Mouse (Mus musculus): Measurements from ENCODE around the gene Cers5. TPM values are rescaled to one million over a fixed set of nuclear protein-coding genes. Genes with fewer than 3 reads are reported as not detected.

Cers5 gene
- polyA plus RNA-seq, 1 experiment = 44.5 TPM

- H3K4me1 ChIP-seq (ENCODE audit: control insufficient read depth, insufficient read depth, low read length) = peaks cover 5% of the 10 kb centered on the region
- TF ChIP-seq POLR2A (IDR thresholded peaks at IDR 0.05; ENCODE audit: extremely low read depth, insufficient read depth, low read length) (no peak), CTCF (IDR thresholded peaks at IDR 0.05; ENCODE audit: extremely low read depth, insufficient read depth, low read length) (no peak)
- no peak overlapping the region for H3K4me3 ChIP-seq (ENCODE audit: insufficient read depth, low read length)
- H3K27ac ChIP-seq (ENCODE audit: insufficient read depth, low read length) = no peak overlapping the region
Observed at GRCm38 (mm10) chr15:99691976-99692375, 80.7 kb downstream of the Cers5 start.

- Histone ChIP-seq H3K4me3 (ENCODE audit: insufficient read depth, low read length) (no peak overlapping the region), H3K4me1 (ENCODE audit: control insufficient read depth, insufficient read depth, low read length) (peaks cover 5% of the 10 kb centered on the region)
- no peak for TF ChIP-seq CTCF (IDR thresholded peaks at IDR 0.05; ENCODE audit: extremely low read depth, insufficient read depth, low read length)
- TF ChIP-seq POLR2A (IDR thresholded peaks at IDR 0.05; ENCODE audit: extremely low read depth, insufficient read depth, low read length) = no peak
Observed at GRCm38 (mm10) chr15:99690924-99691323, 81.8 kb downstream of the Cers5 start.

GRCm38 (mm10) chr15:99688712-99689111 is 84.0 kb downstream of the Cers5 start:
- Histone ChIP-seq H3K27ac (ENCODE audit: insufficient read depth, low read length) (no peak overlapping the region), H3K4me1 (ENCODE audit: control insufficient read depth, insufficient read depth, low read length) (peaks cover 3% of the 10 kb centered on the region), H3K4me3 (ENCODE audit: insufficient read depth, low read length) (no peak overlapping the region)
- peak; percentile 90 for TF ChIP-seq CTCF (IDR thresholded peaks at IDR 0.05; ENCODE audit: extremely low read depth, insufficient read depth, low read length)
- no peak for TF ChIP-seq POLR2A (IDR thresholded peaks at IDR 0.05; ENCODE audit: extremely low read depth, insufficient read depth, low read length)

More at GRCm38 (mm10) chr15:99690924-99691323, 81.8 kb downstream of the Cers5 start:
- no peak overlapping the region for H3K27ac ChIP-seq (ENCODE audit: insufficient read depth, low read length)

Other genes starting within 250 kb of the Cers5 start
- gene Faim2, start 244.7 kb downstream of the Cers5 start, polyA plus RNA-seq (2012; rRNA removed) = 162 and 172 TPM in 2 replicates
- 0.09 and 0.21 TPM in 2 replicates for gene Aqp2, start 193.8 kb downstream of the Cers5 start, polyA plus RNA-seq (2012; rRNA removed)
- gene Aqp5, start 182.1 kb downstream of the Cers5 start, polyA plus RNA-seq (2012; rRNA removed) = 0.40 and 0.58 TPM in 2 replicates
- gene Aqp6, start 171.5 kb downstream of the Cers5 start, polyA plus RNA-seq (2012; rRNA removed) = 0.46 and 0.62 TPM in 2 replicates
- gene Racgap1, start 121.2 kb downstream of the Cers5 start, polyA plus RNA-seq (2012; rRNA removed) = 10.3 and 13.3 TPM in 2 replicates
- gene Asic1, start 102.5 kb downstream of the Cers5 start, polyA plus RNA-seq (2012; rRNA removed) = 54.1 and 59.0 TPM in 2 replicates
- gene Smarcd1, start 70.8 kb downstream of the Cers5 start, polyA plus RNA-seq (2012; rRNA removed) = 150 and 157 TPM in 2 replicates
- gene Gm17349, start 67.4 kb downstream of the Cers5 start, polyA plus RNA-seq (2012; rRNA removed) = 1.3 and 1.8 TPM in 2 replicates
- 55.3 and 60.4 TPM in 2 replicates for gene Gpd1, start 55.4 kb downstream of the Cers5 start, polyA plus RNA-seq (2012; rRNA removed)
- gene Cox14, start 47.3 kb downstream of the Cers5 start, polyA plus RNA-seq (2012; rRNA removed) = 226 and 237 TPM in 2 replicates
- 12.1 and 12.4 TPM in 2 replicates for gene Lima1, start 102.6 kb upstream of the Cers5 start, polyA plus RNA-seq (2012; rRNA removed)
- gene Fam186a, start 194.2 kb upstream of the Cers5 start, polyA plus RNA-seq (2012; rRNA removed) = 0.04 TPM in 2 replicates
- gene Larp4, start 197.2 kb upstream of the Cers5 start, polyA plus RNA-seq (2012; rRNA removed) = 22.8 and 23.1 TPM in 2 replicates